Mouse (Mus musculus): ENCODE data around the gene Sfswap.

Gene Sfswap

DNA sequence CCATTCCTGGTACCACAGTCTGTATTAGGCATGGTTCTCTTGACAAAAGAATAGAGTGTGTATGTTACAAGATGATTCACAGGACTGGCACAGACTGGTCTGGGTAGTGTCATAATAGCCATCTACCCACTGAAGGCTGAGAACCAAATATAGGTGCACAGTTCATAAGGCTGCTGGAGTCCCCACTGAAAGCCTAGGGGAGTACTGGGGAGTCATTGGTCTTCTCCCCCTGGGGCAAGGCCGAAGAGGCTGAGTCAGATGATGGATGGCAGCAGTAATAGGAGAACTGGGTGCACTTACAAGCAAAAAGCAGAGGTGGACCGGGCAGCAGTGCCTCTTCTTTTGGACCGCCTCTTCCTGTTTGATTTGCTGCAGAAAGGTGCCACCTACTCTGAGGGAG is 32.7 kb downstream of the Sfswap start:
- DNase-seq = no peak

DNA sequence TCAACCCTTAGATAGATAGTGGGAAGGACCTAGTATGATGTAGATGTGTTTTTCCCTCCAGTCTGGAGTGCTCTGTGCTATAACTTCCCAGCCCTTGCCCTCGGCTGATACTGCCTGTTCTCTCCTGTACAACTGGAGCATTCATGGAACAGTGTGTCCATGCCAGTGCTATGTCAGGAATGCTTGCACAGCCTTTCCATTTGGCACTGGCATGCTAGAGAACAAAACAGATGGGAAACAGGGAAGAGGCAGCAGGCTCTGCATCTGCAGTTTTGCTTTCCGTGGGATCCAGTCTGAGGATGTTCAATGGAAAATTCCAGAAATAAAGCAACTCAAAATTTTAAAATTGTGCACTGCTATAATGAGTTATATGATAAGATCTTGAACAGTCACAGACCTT is 33.5 kb downstream of the Sfswap start:
- no peak for DNase-seq

DNA sequence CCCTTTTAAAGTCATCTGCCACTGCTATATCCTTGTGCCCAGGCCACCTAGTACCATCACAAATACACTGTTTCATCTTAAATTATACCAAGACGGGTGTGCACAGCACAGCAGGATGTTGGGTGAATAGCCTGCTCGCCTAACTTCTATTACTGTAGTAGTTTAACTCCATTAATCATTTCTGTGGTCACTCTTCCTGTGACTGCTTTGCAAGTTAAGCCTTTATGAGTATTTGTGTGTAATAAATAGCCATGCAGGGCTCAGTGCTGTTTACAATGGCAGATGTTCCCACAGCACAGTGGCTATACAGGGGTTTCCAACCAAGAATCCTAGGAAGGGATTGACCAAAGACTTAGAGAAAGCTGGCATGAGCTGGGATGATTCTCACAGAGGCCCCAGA is 34.0 kb downstream of the Sfswap start:
- DNase-seq = no peak

DNA sequence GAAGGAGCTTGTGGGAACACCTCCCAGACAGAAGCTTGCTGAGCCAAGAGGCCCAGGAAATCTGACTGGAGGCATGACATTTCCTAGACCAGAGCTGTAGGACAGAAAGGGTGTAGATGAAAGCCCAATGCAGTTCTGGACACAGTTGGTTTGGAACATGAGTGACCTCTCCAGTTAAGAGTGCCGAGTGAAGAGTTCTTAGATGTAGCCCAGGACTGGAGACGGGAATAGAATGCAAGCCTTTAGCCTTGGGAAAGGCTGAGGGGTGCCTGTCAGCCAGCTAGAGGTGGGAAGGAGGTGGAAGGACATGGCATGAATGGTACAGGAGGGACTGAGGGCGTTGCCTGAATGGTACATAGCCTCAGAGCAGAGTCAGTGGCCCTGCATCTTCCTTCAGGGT is 34.4 kb downstream of the Sfswap start:
- DNase-seq = no peak

DNA sequence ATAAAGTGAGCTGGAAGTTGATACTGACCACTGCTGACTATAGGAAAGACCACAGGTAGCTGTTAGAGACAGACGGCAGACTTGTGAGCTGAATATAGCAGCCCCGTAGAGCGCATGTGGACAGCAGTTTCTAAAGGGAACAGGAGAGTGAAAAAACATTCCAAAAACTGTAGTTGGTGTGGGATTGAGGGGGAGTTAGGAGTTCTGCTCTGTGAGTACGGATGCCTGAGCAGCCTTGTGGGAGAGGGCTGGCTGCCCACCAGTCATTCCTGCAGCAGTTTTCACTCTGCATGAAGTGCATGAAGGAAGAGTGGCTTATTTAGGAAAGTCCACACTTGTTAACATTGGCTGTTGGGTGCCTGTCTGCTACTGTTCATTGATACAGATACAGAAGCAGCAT is 37.8 kb downstream of the Sfswap start:
- DNase-seq = no peak

DNA sequence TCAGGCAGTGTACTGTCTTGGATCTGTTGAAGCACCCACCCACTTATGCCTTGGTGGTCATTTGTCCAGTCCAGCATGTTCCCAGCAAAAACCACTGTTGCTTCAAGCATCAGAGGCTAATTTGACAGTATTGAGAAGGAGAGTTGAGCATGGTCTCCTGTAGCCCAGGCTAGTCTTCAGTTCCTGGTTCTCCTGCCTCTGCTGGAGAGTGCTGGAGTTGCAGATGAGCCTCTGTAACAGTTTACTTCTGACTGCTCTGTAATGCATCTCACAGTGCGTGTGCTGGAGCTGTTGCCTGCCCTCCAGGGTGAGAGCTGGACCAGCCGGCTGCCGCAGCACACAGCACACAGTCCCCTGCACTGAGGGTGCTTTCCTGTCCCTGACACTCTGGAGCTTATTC is 41.2 kb downstream of the Sfswap start:
- no peak for DNase-seq

DNA sequence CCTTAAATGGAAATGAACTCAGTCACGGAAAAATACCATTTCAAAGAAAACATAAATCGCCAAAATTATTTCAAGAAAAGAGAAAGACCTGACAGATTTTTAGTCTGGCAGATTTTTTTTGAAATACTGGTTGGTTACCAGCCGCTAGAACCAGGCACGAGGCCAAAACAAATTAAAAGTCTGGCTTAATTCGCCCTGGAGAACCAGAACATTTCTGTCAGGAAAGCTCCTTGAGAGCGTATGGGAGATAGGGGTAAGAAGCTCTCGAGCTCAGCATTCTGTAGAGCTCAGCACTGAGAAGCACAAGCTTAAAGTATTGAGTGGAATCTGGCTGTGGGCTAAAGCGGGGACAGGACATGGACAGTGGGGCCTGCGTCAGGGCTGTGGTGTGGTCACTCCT is 44.8 kb downstream of the Sfswap start:
- DNase-seq = no peak

DNA sequence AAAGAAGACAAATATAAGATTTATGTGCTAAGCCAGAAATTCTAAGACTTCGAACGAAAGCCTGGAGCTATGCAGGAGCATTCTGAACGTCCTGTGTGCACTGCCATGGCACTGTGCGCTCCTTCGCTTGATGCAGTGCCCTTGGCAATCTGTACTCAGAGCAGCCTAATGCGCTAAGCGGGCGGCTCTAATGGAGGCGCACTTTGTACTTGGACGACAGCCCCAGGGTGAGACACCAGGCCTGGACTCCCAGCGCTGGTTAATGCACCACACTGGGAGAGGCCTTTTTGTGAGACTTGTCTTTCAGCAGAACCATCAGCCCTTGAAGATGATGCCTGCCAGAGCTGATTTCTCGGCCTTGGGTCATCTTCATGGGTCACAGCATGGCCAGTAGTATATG is 48.7 kb downstream of the Sfswap start:
- DNase-seq = no peak

DNA sequence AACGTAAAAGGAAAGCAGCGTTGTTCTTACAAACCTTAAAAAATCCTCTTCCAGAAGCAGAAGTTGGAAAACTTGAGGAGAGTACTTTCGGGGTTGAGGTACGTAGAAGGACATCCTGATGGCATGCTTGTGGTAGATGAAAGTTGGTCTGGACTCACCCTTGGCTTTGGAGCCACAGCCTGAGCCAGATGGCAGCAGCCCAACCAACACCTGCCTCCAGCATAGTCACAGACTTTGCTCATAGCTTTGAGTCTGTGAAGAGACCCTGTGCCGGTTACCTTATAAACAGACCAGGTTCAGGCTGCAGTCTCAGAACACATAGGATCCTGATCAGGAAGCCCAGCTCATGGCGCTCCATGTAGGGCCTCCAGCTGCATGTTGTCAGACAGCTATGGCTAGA is 49.8 kb downstream of the Sfswap start:
- no peak for DNase-seq

DNA sequence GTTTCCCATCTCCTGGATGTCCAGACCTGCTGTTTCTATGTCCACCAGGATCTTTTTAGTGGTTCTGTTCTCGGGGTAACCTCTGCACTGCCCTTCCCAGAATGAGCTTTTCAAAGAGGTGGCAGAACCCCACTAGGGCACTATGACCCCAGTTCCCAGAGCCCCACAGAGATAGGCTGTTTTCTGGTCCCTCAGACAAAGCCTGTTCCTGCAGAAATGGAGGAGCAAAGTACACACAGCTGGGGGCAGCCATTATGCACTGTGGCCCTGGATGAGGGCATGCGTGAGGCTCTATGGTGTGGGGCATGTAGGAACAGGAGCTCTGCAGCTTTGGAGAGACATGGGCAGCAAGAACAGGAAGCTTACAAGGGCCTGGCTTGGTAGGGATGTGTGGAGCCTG is 51.0 kb downstream of the Sfswap start:
- no peak for DNase-seq

DNA sequence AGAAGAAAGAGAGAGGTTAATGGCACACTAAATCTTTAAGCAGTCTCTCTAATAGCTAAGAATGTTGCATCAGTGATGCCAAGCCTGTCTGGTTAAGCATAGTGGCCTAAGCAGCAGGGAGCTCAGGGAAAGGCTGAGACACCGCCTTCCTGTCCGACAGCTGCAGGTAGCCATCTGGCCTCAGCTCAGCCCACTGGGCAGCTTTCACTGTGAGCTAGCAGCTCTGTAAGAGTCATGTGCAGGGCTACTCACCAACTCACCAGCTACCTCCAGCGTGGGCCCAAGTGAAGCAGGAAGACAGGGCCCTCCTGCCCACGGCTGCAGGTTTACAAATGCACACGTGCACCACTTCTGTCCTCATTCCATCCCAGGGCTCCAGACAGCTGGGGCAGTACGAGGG is 52.6 kb downstream of the Sfswap start:
- DNase-seq = no peak

DNA sequence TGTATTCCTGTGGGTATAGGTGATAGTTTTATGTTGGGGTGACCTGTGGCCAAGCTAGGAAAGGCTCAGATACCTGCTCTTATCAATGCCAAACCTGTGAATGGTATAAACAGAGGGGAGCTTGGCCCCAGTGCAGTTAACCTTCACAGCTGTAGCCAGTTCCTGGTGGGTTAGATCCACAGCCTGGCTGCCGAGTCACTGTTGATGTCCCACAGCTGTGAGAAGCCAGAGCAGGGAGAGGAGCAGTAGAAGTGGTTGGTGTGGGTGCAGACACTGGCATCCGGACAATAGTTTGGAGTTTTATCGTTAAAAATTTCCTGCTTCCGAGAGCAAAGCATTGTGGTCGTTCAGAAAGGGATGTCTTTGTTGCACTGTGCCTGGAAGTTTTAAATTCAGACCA is 57.6 kb downstream of the Sfswap start:
- no peak for DNase-seq

DNA sequence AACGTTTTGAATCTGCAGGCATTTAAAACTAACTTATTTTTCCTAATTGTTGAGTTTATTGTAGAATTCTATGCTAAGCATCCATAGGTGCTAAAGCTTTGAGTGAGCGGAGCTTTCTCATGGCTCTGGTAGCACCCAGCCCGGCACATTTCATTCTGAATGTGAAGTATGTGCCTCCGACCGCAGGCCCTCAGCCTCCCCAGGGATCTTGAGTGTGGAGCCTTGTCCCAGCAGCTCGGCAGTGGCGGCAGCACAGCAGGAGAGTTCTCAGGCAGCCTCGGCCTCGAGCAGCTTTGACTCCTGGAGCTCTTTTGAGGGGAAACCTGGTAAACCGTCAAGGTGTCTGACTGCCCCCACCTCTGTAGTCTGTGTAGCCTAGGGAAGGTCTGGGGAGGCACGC is 58.3 kb downstream of the Sfswap start:
- DNase-seq = no peak

DNA sequence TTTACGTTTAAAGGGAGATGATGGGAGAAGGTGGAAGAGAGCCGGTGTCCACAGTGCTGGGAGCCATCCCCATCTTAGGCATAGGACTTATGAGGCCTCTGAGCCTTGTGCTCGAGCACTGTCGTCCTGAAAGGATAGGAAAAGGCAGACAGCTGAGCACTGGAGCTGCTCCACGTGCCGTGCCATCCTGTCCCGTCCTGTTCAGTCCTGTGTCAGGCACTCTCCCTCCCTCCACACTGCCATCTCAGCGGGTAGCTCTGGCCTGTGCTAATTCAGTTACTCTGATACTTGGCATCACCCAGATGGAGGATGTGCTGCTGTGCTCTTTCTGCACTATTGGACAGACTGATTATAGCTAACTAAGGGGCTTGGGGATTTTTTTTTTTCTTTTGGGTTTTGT is 61.3 kb downstream of the Sfswap start:
- DNase-seq = no peak

DNA sequence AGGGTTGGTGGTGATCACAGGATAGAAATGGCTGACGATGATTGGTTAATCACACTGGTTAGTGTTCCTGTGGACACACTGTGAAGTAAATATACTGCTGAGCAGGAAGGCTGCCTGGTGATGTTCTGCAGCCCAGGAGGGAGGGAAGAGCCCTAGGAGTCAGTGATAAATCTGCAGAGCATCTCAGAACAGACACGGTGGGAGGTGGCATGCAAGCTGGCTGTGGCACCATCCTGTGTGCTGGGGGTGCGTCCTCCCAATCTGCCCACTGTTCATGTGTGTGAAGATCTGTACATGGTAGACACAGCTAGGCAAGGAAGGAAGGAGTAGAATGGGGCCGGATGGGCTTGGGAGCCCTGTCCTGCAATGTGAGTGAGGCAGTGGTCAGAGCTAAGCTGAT is 67.6 kb downstream of the Sfswap start:
- DNase-seq = no peak

DNA sequence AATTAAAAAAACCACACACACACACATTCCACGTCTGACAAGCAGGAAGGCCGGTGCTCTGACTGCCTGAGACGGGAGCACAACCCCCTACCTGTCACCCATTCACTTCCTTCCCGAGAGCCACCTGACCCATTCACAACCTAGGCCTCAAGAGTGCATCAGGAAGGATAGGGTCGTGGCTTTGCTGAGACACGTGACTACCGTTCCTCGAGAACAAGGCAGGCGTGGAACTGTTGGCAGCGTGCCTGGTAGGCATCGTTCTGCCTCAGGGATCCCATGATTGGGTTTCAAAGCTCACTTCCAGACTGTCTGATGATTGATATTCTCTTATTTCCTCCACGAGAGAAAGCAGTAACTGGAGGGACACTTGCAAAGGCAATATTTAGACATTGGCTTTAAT is 77.2 kb downstream of the Sfswap start:
- DNase-seq = no peak

DNA sequence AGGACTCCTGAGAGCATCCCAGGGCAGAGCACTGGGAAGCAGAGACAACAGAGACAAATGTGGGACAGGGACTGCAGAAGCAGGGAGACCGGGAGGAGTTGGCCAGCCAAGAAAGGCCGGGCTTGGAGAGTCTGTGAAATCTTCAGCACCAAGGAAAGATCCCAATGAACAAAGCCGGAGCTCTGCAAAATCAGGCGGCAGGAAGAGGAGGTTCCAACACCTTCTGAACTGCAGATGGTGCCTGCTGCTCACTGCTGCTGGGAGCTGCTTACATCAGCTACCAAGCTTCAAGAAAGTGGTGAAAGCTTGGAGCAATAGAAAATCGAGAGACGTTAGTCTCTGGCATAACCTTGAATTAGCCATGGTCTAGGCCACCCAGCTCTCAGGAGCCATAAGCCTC is 79.0 kb downstream of the Sfswap start:
- no peak for DNase-seq

DNA sequence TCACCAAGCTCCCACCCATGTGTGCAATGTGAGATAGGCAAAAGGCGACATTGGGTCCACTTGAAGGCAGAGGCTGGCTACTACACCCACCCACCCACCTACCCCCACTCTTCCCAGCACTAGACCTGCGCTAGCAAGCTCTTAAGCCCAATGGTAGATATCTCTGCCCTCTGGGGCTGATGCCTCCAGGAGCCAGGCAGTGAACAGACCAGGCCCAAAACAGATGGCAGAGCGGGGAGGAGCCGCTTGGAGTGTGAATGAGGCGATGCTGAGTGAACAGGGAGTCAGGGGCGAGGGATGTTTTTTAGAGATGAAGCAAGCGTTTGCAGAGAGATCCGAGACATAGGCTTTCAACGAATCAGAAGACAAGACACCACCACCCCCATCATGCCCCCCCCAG is 79.6 kb downstream of the Sfswap start:
- no peak for DNase-seq

DNA sequence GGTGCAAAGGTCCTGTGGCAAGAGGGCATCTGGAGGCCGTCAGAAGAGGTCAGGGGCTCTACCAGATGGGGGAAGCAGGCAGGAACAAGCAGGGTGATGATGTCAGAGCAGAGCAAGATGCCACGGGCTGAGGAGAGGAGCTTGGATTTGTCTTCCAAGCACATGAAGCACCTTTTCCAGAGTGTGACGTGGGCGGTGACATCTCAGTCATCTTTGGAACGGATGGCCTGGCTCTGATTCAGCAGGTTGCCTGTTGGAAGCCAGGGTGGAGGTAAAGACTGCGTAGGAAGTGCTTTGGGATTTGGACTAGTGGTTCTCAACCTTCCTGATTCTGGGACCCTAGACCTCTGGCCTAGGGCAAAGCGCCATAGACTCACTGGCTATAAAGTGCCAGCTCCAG is 80.0 kb downstream of the Sfswap start:
- DNase-seq = no peak

DNA sequence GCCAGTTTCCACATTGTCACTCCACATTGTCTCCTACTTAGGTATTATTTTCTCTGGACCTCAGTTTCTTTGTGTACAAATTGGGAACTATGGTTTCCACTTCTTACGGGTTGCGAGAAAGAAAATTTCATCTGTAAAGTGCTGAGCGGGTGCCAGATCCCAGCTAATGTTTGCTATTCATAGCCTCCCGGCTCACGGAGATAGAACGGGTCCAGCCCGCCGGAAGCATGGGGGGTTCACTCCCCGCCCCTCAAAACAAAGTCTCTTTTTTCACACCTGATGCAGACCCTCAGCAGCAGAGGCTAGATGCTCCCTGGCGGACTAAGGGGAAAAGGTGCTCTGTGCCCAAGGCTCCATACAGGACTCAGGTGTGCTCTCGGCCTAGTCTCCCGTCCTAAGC is 82.3 kb downstream of the Sfswap start:
- peak in 1 of 2 experiments; percentile 16 for DNase-seq

DNA sequence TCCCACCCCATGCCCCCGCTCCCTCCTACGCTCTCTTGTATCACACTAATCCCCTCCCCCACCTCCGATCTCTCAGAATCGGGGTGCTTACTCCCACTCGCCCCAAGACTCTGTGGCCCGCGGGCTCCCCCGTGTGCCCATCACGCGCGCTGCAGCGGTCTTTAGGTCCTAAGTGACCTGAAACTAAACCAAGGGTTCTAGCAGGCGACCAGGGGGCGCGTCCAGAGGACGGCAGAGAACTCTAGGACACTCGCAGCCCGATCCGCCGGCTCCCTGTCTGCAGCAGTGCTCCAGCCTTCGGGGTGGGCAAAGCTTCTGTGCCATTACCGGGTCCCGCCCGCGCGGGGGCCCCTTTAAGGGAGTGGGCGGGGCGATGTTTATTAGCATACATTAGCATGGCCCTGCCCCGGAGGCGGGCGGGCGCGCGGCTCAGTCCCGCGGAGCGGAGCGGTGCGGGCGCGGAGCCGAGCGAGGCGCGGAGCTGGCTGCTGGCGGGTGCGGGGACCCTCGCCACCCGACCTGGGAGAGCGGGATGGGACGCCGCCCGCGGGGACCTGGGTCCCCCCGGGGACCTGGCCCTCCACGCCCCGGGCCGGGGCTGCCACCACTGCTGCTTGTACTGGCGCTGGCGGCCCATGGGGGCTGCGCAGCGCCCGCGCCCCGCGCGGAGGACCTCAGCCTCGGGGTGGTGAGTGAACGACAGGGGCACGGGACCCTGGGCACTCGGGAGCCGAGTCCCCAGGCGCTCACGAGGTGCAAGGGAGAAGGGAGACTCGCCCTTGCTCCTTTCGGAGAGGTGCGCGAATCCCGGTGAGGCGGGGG is 83.0 kb downstream of the Sfswap start, which contains the start of gene Mmp17:
Gene Mmp17 (plus strand): TSS at position 409 of the 822 bp plus-strand sequence.
- peak; percentile 90 to 92 for DNase-seq

DNA sequence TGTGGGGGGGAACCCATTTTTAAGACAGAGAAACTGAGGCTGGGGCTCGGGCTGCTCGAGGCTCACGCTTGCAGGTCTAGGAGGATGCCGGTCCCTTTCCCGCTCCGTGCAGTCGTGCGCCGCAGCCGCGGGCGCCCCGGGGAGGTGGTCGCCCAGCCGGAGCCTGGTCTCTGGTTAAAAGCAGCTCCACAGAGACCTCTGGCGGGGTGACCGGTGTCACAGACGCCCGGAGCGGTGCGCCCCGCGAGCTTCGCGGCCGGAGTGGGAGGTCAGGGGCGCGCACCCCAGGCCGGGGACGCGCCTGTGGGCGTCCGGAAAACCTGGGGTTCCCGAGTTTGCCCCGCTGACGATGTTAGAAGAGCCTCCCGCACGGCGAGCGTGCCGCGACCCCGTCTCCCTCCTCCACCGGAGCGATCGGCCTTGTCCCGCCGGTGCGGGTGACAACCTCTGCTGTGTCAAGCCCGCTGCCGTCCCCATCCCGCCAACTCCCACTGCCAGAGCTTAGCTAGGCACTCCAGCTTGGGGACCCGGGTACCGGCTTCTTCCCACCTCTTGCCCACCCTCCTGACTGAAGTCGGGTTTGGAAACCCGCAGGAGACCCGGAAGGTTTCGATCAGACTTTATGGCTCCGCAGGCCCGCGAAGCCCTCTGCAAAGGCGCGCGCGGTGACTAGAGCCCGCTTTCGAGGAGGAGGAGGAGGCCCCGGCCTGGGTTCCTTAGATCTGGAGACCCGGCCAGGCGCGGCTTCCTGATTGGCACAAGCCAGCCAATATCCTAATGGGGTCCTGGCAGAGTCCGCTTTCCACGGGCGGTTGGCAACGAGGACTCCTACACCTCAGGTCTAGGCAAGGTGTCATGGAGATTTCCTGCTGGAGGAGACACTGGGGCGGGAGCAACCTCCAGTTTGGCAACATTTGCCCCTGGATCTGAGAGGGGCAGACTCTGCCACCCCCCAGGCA is 83.8 kb downstream of the Sfswap start:
- peak; percentile 46 to 52 for DNase-seq

DNA sequence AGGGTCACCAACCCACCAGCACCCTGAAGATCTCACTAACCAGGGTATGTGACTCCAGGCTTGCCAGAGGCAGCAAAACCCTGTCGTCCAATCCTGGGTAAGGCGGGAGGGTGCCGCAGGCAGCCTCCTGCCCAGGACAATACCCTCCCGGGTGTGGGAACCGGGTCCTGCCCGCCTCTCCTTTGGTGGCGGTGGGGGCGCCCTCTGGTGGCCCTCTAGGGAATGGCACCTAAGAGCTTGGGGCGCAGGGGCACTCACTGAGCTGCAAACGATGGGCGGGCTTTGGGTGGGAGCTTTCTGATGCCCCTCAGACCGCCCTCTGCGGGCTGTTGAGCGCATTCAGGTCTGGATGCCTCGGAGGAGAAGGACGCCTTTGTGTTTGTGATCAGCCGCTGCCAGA is 85.0 kb downstream of the Sfswap start:
- peak; percentile 93 for DNase-seq

DNA sequence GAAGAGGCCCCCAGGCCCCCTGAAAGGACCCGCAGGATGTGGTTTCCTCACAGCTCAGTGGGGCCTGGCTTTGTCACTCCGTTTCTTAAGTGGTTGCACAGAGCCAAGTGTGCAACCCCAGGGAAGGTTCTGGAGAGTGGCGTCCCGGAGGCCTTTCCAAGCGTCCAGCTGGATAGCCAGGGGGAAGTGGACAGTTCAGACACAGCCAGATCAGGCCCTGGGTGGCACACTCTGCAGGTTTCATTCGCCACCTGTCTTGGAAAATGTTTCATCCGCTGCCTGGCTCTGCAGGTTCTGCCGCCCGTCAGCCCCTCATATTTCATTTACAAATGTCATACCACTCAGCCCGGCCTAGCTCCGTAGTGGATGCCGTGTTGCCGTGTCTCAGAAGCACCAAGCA is 85.5 kb downstream of the Sfswap start:
- no peak for DNase-seq

All from B cell, adult 2 months (primary cell).